Mouse (Mus musculus) brain, embryonic 14.5 days (tissue): ENCODE results near the gene Mllt11.

Source experiments
- CTCF ChIP-seq: fragments of 200-500 bp; IDR thresholded peaks from 2 replicates; pipeline ENCODE4 v1.5.1; 2012; ENCODE audit warnings: inconsistent platforms, mild to moderate bottlenecking, moderate library complexity, borderline replicate concordance; ENCODE audit not compliant: insufficient read depth, insufficient read length; ENCODE audit errors: extremely low read depth
- POLR2A ChIP-seq: fragments of 200-500 bp; IDR thresholded peaks from 2 replicates; pipeline ENCODE4 v1.6.1; 2012; ENCODE audit warnings: mild to moderate bottlenecking, inconsistent platforms, borderline replicate concordance; ENCODE audit not compliant: poor library complexity, insufficient read depth, insufficient read length, severe bottlenecking; ENCODE audit errors: extremely low read depth

DNA sequence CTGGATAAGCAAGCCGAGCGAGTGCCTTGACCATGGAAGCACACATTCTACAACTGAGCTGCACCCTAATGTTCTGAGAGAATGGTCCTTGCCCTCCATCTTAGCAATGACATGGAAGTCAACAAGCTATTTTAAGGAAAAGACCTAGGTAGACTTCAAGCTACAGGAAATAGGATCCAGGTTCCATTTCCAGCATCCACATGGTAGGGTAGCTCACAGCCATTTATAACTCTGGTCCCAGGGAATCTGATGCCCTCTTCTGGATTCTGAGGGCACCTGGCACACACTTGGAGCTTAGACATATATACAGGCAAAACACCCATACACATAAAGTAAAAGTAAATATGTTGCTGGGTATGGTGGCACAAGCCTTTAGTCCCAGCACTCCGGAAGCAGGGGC, 34.1 kb upstream of the Mllt11 start:
- no peak for TF ChIP-seq POLR2A
- no peak for TF ChIP-seq CTCF
